Comparison of ENCODE assay signal across 8 mouse cellular contexts in genomic region chr12:29937308-29937707, GRCm38 (mm10). TPM values are rescaled to one million over a fixed set of nuclear protein-coding genes. Genes with fewer than 3 reads are reported as not detected.
DNase-seq lines count a peak whose midpoint lies in the region; ATAC-seq and TF ChIP-seq lines count a peak whose summit lies in the region.

TSS of gene Pxdn (plus strand) at chr12:29937608.

- peak within 1 kb of the TSS; percentile 55 for H3K4me2 ChIP-seq in limb, embryonic 14.5 days (replicated peaks; ENCODE audit: low read depth, low read length, severe bottlenecking)

- TF ChIP-seq POLR2A in limb, embryonic 14.5 days (IDR thresholded peaks at IDR 0.05; ENCODE audit: borderline replicate concordance, extremely low read depth, insufficient read depth, insufficient read length), result no peak

- ATAC-seq in limb, embryonic 14.5 days (ENCODE audit: low FRiP score, low read depth), result no peak
- no peak for ATAC-seq in frontal cortex, adult (ENCODE audit: low TSS enrichment)

- H3K4me1 ChIP-seq in embryonic facial prominence, embryonic 10.5 days, result peaks cover 45% of the 10 kb centered on the region
- H3K4me1 ChIP-seq in limb, embryonic 14.5 days (ENCODE audit: control insufficient read depth, insufficient read depth, low read length), result peaks cover 24% of the 10 kb centered on the region

- H3K9ac ChIP-seq in limb, embryonic 14.5 days (ENCODE audit: low read depth, low read length, severe bottlenecking), result peak within 1 kb of the TSS; percentile 91

- peak within 1 kb of the TSS; percentile 99 for H3K27ac ChIP-seq in embryonic facial prominence, embryonic 10.5 days (replicated peaks)
- peak within 1 kb of the TSS; percentile 91 for H3K27ac ChIP-seq in limb, embryonic 14.5 days (replicated peaks; ENCODE audit: low read depth, low read length)

- DNase-seq in left cerebral cortex, adult 18-20 months (ENCODE audit: low spot score in 2 of 2), result no peak
- no peak for DNase-seq in left cerebral cortex, adult 11 months (ENCODE audit: low spot score)
- no peak for DNase-seq in embryonic facial prominence, embryonic 10.5 days (ENCODE audit: low spot score)
- no peak for DNase-seq in heart, postnatal 14 days
- DNase-seq in limb, embryonic 14.5 days (ENCODE audit: low spot score), result no peak
- no peak for DNase-seq in embryo, embryonic 11 days
- DNase-seq in right cerebral cortex, adult 18-20 months, result no peak

- intact Hi-C loops in heart, postnatal 14 days (cut with DNase I), result loop anchor here (5.0 kb wide), 1 partner anchor 35 kb away; no protein-coding TSS in a partner anchor

- H3K27me3 ChIP-seq in embryonic facial prominence, embryonic 10.5 days (replicated peaks; ENCODE audit: low read depth, poor library complexity, severe bottlenecking), result peaks cover 4% of the 10 kb centered on the region
- no peaks in the 10 kb centered on the region for H3K27me3 ChIP-seq in limb, embryonic 14.5 days (ENCODE audit: control insufficient read depth, insufficient read depth, low read length)

- H3K36me3 ChIP-seq in embryonic facial prominence, embryonic 10.5 days (replicated peaks), result peaks cover 18% of the 10 kb centered on the region
- no peaks in the 10 kb centered on the region for H3K36me3 ChIP-seq in limb, embryonic 14.5 days (ENCODE audit: control insufficient read depth, insufficient read depth, low read length)

- no peaks in the 10 kb centered on the region for H3K9me3 ChIP-seq in embryonic facial prominence, embryonic 10.5 days
- H3K9me3 ChIP-seq in limb, embryonic 14.5 days (ENCODE audit: control insufficient read depth, low read length), result no peaks in the 10 kb centered on the region

- peak within 1 kb of the TSS; percentile 98 for H3K4me3 ChIP-seq in embryonic facial prominence, embryonic 10.5 days
- peak within 1 kb of the TSS; percentile 80 for H3K4me3 ChIP-seq in limb, embryonic 14.5 days (replicated peaks; ENCODE audit: low read length)

- 28% methylated on average over 8 of the region's 8 CpGs for WGBS in embryonic facial prominence, embryonic 10.5 days
- WGBS in limb, embryonic 14.5 days, result 38% methylated on average over 8 of the region's 8 CpGs

RNA-seq across cellular contexts. Expression of gene Pxdn, which starts in this region (rescaled TPM):
- total RNA-seq in left cerebral cortex, adult 18-20 months (2021), result 10 to 100 TPM; 41.7 to 54.0 TPM
- polyA plus RNA-seq in embryonic facial prominence, embryonic 10.5 days (2016; fragmentation: Nextera tagmentation; extraction: Ambion mirVana), result 113 and 118 TPM in 2 replicates
- total RNA-seq in heart, postnatal 14 days (2021), result 100 to 1,000 TPM; 144 to 151 TPM
- 175 and 240 TPM in 2 replicates for polyA plus RNA-seq in limb, embryonic 14.5 days (2012; rRNA removed)
- polyA plus RNA-seq in limb, embryonic 14.5 days (2014; fragmentation: Nextera tagmentation; extraction: Ambion mirVana), result 145 and 171 TPM in 2 replicates
